Mouse (Mus musculus) C2C12 (cell line): ENCODE data around the gene Vmn2r116.

Experiments
- CTCF ChIP-seq: IDR thresholded peaks from one replicate; pipeline ENCODE4 v1.5.1; 2011; ENCODE audit not compliant: control insufficient read depth, insufficient read depth, insufficient read length
- MAX ChIP-seq: IDR thresholded peaks from one replicate; pipeline ENCODE4 v1.6.1; 2011; ENCODE audit warnings: mild to moderate bottlenecking, control low read depth
- MYOD1 ChIP-seq: IDR thresholded peaks from one replicate; pipeline ENCODE4 v1.6.1; 2011; ENCODE audit warnings: low read depth; ENCODE audit not compliant: control insufficient read depth, insufficient read length
- USF1 ChIP-seq: IDR thresholded peaks from one replicate; pipeline ENCODE4 v1.6.1; 2011; ENCODE audit warnings: low read depth, mild to moderate bottlenecking, control low read depth, moderate library complexity

GRCm38 (mm10) chr17:23433150-23433679, 48.8 kb downstream of the Vmn2r116 start:
- TF ChIP-seq USF1 (no peak), CTCF (no peak), MAX (no peak), MYOD1 (no peak)
